Mouse (Mus musculus) small intestine, adult 2 months (tissue): Measurements from ENCODE around the gene Vamp8. TPM values are rescaled to one million over a fixed set of nuclear protein-coding genes. Genes with fewer than 3 reads are reported as not detected.

ENCODE experiments used
- H3K27ac ChIP-seq: fragments of 200-500 bp; 2 replicates; pipeline ENCODE4 v1.5.1; 2012; ENCODE audit warnings: low read depth, low read length, control low read depth, inconsistent platforms; ENCODE audit not compliant: insufficient read depth
- H3K27me3 ChIP-seq: fragments of 200-500 bp; 2 replicates; pipeline ENCODE4 v1.6.1; 2012; ENCODE audit warnings: mild to moderate bottlenecking, moderate library complexity, low read length, inconsistent platforms; ENCODE audit not compliant: control insufficient read depth, insufficient read depth
- H3K36me3 ChIP-seq: fragments of 200-500 bp; 2 replicates; pipeline ENCODE4 v1.6.1; 2012; ENCODE audit warnings: mild to moderate bottlenecking, low read length, control low read depth, inconsistent platforms; ENCODE audit not compliant: control insufficient read depth, insufficient read depth
- H3K4me1 ChIP-seq: fragments of 200-500 bp; 2 replicates; pipeline ENCODE4 v1.6.1; 2012; ENCODE audit warnings: low read length, inconsistent platforms, mixed read lengths; ENCODE audit not compliant: control insufficient read depth, insufficient read depth, insufficient read length
- H3K4me3 ChIP-seq: fragments of 200-500 bp; 2 replicates; pipeline ENCODE4 v1.5.1; 2012; ENCODE audit warnings: low read depth, mild to moderate bottlenecking, control low read depth, inconsistent platforms, low read length, moderate library complexity
- CTCF ChIP-seq: fragments of 200-500 bp; IDR thresholded peaks from 2 replicates; pipeline ENCODE4 v1.5.1; 2012; ENCODE audit warnings: low read depth, mild to moderate bottlenecking, control low read depth, inconsistent platforms, low read length, moderate library complexity, mixed read lengths; ENCODE audit not compliant: insufficient replicate concordance, insufficient read length; ENCODE audit errors: extremely low read depth
- POLR2A ChIP-seq: fragments of 200-500 bp; IDR thresholded peaks from 2 replicates; pipeline ENCODE4 v1.6.1; 2012; ENCODE audit warnings: low read depth, mild to moderate bottlenecking, control low read depth, inconsistent platforms, low read length, moderate library complexity
- WGBS: fragments of 180-500 bp; shearing (Covaris S2); methylation state at CpG from one replicate; pipeline ENCODE4 v1.1.7; 2018; 5-methylcytosine and 5-hydroxymethylcytosine counted together
- polyA plus RNA-seq: library from polyadenylated mRNA; depleted of rRNA; stranded (reverse); fragments of >200 nt; gene quantifications from 2 replicates; pipeline ENCODE4 v1.2.3, GENCODE M21; 2012

The Vamp8 gene
- polyA plus RNA-seq, 1 experiment: 243 TPM

DNA sequence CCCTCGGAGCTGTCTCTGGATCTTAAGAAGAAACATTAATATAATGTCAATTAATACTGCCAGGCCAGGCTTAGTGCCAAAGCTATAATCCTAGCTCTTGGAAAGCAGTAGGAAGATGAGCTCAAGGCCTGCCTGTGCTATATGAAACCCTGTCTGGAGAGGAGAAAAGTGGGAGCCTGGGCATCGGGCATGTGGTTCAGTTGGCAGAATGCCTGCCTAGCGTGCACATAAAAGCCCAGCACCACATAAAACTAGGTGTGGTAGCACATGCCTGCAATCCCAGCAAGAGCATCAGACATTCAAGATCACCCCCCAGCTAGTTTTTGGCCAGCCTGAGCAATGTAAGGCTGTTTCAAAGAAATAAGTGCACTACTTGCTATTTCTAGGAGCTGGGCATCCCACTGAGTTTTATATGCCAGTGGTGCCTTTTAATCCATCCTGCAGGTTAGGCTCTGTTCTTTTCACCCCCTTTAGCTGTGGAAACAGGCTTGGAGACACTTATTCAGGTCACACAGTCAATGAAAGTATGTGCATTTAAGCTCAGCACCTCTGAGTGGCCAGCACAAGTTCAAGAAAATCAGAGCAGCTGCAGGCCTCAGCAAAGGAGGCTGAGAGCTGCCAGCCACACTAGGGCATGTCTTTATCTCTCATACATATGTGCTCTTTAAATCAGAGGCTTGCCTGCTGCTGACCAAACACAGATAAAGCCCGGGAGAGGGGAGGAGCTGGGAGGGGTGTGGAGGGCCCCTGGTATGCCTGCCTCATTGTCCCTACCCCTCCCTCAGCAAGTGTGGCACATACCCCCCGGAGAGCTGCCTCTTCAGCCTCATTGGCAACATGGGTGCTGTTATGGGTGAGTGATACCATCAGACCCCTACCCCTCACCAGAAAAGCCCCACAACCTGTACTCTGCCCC, 33.1 kb downstream of the Vamp8 start:
- H3K4me1 ChIP-seq: peaks cover 26% of the 10 kb centered on the region
- H3K27me3 ChIP-seq: no peaks in the 10 kb centered on the region
- no peak overlapping the region for H3K4me3 ChIP-seq
- no peak for TF ChIP-seq CTCF
- no peak for TF ChIP-seq POLR2A
- WGBS: 39% methylated on average over 5 of the region's 5 CpGs
- no peak overlapping the region for H3K27ac ChIP-seq
- peaks cover 20% of the 10 kb centered on the region for H3K36me3 ChIP-seq

DNA sequence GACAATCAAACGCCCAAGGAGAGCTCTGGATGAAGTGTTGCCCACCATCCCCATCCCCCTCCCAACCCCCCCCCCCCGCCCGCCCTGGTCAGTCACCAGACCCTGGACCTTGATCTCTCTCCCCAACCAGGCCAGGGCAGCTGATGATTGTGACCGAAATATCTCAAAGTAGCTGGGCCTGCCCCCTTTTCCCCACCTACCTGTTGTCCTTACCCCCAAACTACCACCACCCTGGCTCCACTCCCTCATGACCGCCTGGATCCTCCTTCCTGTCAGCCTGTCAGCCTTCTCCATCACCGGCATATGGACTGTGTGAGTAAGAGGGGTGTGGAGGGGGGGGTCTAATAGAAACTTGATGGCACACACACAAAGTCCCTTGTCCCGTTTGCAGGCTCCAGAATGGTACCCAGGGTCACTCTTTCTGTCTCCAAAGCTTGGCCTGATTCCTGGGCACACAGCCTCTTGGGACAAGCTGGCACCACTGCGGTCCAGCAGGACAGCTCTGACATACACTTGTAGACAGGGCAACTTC, 34.4 kb downstream of the Vamp8 start:
- TF ChIP-seq POLR2A: no peak
- no peak for TF ChIP-seq CTCF
- H3K4me1 ChIP-seq: peaks cover 21% of the 10 kb centered on the region
- WGBS: 54% methylated on average over 8 of the region's 8 CpGs
- peak overlapping the region; percentile 86 for H3K4me3 ChIP-seq
- no peak overlapping the region for H3K27ac ChIP-seq
- H3K36me3 ChIP-seq: peaks cover 21% of the 10 kb centered on the region
- no peaks in the 10 kb centered on the region for H3K27me3 ChIP-seq

DNA sequence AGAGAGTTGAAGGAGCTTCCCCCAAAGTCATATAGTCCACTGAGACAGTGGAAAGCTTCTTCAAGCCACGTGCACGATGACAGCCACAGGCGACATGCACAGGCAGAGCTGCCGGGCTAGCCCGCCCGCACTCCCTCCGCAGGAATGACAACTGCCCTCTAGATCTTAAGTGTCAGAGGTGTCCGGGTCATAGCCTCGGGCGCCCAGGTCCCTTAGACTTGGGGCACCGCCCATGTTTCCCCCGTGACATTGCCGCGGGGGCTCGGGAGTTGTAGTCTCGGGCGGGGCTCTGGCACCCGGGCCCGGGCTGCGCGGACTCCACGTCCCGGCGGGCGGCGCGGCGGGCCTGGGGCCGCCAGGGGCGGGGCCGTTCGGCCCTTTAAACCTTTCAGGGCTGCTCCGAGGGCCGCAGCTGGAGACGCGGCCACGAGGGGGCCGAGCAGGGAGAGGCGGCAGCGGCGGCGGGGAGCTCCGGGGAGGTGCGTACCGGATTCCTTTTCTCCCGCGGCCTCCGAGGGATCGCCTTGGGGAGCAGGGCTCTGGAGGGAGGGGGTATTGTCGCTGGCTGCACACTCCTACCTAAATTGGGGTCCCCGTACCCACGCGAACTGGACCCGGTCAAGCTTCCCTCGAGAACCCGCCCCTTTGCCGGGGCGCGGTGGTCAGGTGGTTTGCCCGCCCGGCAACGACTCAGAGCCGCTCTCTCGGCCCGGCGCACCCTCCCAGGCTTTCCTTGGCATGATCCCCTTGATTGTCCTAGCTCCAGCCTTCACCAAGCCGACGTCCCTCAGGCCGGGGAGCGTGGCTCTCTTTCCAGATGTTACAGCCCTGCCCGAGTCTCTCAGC, 35.2 kb downstream of the Vamp8 start, which contains the start of gene Tmem150a:
TSS of gene Tmem150a (plus strand) at position 382 of the 846 bp plus-strand sequence.
- H3K4me3 ChIP-seq: peak within 1 kb of the TSS; percentile 86
- peaks cover 15% of the 10 kb centered on the region for H3K4me1 ChIP-seq
- H3K27me3 ChIP-seq: no peaks in the 10 kb centered on the region
- peak within 1 kb of the TSS; percentile 52 for H3K27ac ChIP-seq
- peaks cover 23% of the 10 kb centered on the region for H3K36me3 ChIP-seq
- TF ChIP-seq POLR2A (no peak), CTCF (no peak)
- WGBS: under 1% methylated on average over 71 of the region's 71 CpGs

DNA sequence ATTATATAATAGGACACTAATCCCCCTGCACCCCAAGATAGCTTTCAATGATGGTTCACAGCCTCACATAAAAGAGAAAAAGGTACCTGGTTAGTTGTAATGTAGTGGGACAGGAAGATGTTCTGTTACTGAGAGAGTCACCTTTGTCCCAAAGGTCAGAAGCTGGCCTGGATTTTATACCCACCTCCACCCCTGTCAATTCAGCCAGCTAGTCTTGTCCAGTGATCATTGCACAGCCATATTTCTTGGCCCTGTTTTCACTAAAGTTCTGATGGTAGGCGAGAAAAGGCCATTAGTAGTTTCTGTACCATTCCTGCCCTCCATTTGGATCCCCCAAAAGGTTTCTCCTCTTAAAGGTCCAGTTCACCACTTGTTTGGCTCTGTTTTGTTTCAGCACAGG, 36.5 kb downstream of the Vamp8 start:
- H3K27ac ChIP-seq: peak overlapping the region; percentile 43; the same call in 1 of the 2 replicates
- H3K27me3 ChIP-seq: no peaks in the 10 kb centered on the region
- peaks cover 28% of the 10 kb centered on the region for H3K36me3 ChIP-seq
- no peak overlapping the region for H3K4me3 ChIP-seq
- 73% methylated on average over 1 of the region's 1 CpGs for WGBS
- peaks cover 13% of the 10 kb centered on the region for H3K4me1 ChIP-seq
- TF ChIP-seq CTCF: no peak
- no peak for TF ChIP-seq POLR2A

DNA sequence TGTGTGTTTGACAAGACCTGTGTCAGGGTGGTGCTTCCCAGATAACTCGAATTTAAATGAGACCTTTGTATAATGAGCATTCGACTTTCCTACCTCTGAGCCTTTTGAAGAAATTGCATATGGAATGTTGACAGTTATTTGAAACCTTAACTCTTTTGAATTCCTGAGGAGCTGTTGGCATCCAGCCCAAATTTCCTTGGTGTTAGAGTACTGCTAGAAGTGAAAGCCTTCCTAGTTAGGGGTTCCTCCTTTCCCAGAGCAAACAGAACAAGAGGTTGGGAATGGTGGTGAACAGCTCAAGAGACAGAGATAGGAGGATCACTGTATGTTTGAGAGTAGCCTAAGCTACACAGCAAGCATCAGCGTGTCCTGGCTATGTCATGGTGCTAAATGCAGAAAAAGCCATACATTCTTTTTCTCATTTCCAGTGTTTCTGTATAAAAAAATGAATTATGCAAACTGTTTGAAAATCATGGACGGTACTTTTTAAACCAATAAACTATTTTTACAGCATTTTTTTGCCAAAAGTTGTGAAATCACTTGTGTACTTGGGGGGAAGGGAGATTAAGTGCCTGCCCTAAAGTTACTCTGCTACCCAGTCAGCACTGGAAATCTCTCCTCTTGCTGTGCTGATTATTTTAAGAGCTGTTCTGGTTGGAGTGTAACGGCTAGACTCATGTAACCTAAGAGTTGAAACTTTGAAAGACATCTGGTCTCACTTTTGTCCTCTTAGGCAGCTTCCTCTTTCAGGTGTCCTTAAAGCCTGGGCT, 37.7 kb downstream of the Vamp8 start:
- H3K36me3 ChIP-seq: peaks cover 25% of the 10 kb centered on the region
- H3K4me3 ChIP-seq: no peak overlapping the region
- H3K4me1 ChIP-seq: peaks cover 20% of the 10 kb centered on the region
- no peak for TF ChIP-seq CTCF
- no peak for TF ChIP-seq POLR2A
- no peak overlapping the region for H3K27ac ChIP-seq
- no peaks in the 10 kb centered on the region for H3K27me3 ChIP-seq
- 61% methylated on average over 5 of the region's 5 CpGs for WGBS

DNA sequence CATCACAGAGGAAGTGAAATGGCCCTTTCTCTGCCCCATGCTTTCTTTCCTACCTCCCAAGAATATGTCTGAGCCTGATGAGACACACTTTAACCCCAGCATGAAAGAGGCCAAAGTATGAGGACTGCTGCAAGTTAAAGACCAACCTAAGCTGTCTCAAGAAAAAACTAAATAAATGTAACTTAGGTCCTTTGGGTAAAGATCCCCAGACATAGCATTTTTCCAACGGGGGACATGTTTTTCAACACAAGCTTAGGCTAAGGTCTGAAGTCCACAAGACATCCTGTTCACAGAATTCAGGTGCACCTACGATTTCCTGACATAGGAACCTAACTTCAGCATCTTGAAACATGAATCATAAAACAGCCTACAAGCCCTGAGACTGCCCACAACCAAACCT, 40.3 kb downstream of the Vamp8 start:
- H3K4me1 ChIP-seq: peaks cover 18% of the 10 kb centered on the region
- no peak overlapping the region for H3K4me3 ChIP-seq
- 66% methylated on average over 2 of the region's 2 CpGs for WGBS
- no peak overlapping the region for H3K27ac ChIP-seq
- H3K27me3 ChIP-seq: no peaks in the 10 kb centered on the region
- H3K36me3 ChIP-seq: peaks cover 25% of the 10 kb centered on the region
- TF ChIP-seq POLR2A: no peak
- no peak for TF ChIP-seq CTCF
